Mouse (Mus musculus): ENCODE results near the gene Rpusd3. TPM values are rescaled to one million over a fixed set of nuclear protein-coding genes. Genes with fewer than 3 reads are reported as not detected.
A peak's percentile ranks its signal among the peaks of the same experiment; 100 is the strongest.

Gene Rpusd3
- polyA plus RNA-seq (2012; ENCODE audit: insufficient read depth, low replicate concordance): 76.2 and 91.3 TPM in 2 replicates

DNA sequence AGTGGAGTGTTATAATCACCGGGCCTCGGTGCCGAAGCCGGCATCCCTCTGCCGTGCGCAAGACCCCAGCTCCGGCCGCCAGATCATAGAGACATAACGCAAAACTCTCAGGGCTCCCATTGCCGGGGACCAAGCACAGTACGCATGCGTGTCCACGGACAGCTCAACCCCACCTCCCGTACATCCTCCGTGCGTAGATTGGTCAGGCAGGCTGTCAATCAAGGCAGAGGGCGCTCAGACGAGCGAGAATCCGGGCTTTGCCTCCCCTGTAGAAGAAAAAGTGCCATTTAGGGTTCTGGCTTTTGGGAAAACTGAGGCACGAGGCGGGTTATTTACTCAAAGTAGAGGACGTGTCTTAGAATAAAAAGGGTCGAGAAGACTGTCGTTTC, at the start of gene Rpusd3:
Gene Rpusd3 (minus strand): TSS at position 142 of the 389 bp plus-strand sequence.
- H3K9me3 ChIP-seq: no peaks in the 10 kb centered on the region
- peak within 1 kb of the TSS; percentile 96 for H3K4me3 ChIP-seq (replicated peaks)
- H3K4me1 ChIP-seq: peaks cover 52% of the 10 kb centered on the region

DNA sequence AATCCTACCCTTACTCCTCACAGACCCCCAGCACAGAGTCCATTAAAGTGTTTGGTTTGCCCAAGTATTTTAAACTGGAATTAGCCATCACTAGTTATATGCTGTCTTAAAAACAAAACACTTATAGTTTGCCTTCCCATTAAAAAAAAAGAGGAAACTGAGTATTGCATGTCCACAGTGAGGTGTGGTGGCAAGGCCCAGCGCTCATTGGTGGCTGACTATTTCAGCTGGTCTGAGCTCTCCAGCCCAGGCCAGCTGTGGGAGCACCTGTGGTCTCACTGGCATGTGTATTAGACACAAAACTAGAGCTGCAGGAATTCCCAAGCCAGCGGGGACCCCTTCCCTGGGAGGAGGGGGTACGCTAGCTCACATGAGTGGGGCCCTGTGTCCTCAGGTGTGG, 49.4 kb upstream of the Rpusd3 start:
- no peaks in the 10 kb centered on the region for H3K36me3 ChIP-seq (replicated peaks; ENCODE audit: low read length)
- TF ChIP-seq FLI1 (IDR thresholded peaks at IDR 0.05; ENCODE audit: low read length): no peak
- no peak for TF ChIP-seq GATA1 (IDR thresholded peaks at IDR 0.05; ENCODE audit: borderline replicate concordance, low read length)
- peaks cover 66% of the 10 kb centered on the region for H3K27me3 ChIP-seq (replicated peaks)
- peaks cover 36% of the 10 kb centered on the region for H3K4me1 ChIP-seq
- peak overlapping the region; percentile 92 for H3K4me3 ChIP-seq (replicated peaks)
- H3K9me3 ChIP-seq: no peaks in the 10 kb centered on the region

More for the DNA sequence above, at the start of gene Rpusd3:
- no peaks in the 10 kb centered on the region for H3K27me3 ChIP-seq (replicated peaks)
- H3K36me3 ChIP-seq (replicated peaks; ENCODE audit: low read length): peaks cover 33% of the 10 kb centered on the region
- TF ChIP-seq GATA1 (IDR thresholded peaks at IDR 0.05; ENCODE audit: borderline replicate concordance, low read length) (no peak), FLI1 (IDR thresholded peaks at IDR 0.05; ENCODE audit: low read length) (no peak)

DNA sequence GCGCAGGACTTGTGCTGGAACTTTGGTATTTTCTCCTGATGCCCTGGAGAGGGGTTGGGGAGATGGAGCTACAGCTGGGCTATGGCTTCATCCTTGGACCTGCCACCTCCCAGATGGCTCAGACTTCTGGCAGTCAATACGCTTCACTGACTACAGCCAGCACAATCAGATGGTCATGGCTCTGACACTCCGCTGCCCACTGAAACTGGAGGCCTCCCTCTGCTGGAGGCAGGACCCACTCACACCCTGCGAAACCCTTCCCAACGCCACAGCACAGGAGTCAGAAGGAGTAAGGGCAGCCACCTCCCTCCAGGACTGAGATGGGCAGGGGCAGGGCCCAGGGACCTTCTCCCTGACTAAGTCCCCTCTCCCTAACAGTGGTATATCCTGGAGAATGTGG, 46.5 kb upstream of the Rpusd3 start:
- Histone ChIP-seq H3K27me3 (replicated peaks) (peaks cover 49% of the 10 kb centered on the region), H3K9me3 (no peaks in the 10 kb centered on the region), H3K4me3 (replicated peaks) (no peak overlapping the region), H3K36me3 (replicated peaks; ENCODE audit: low read length) (no peaks in the 10 kb centered on the region), H3K4me1 (peaks cover 36% of the 10 kb centered on the region)
- TF ChIP-seq GATA1 (IDR thresholded peaks at IDR 0.05; ENCODE audit: borderline replicate concordance, low read length) (no peak), FLI1 (IDR thresholded peaks at IDR 0.05; ENCODE audit: low read length) (no peak)

DNA sequence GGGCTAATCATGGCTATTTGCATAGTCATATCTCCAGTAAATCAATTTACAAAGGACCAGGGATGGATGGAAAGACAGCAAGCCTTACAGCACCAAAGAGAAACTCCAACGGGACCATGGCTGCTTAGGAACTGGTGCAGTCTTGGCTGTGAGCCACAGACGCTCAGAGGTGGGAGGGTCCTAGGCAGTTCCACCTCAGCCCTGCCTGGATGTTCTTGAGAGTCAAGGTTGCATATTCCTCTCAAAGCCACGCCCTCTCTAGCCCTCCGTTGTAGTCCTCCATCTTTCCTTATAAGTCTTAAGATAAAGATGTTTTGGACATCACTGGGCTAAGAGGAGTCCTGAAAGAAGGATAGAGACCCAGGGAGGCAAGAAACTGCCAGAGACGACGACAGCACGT, 44.9 kb upstream of the Rpusd3 start:
- Histone ChIP-seq H3K4me3 (replicated peaks) (no peak overlapping the region), H3K9me3 (no peaks in the 10 kb centered on the region)
- no peak for TF ChIP-seq FLI1 (IDR thresholded peaks at IDR 0.05; ENCODE audit: low read length)
- TF ChIP-seq GATA1 (IDR thresholded peaks at IDR 0.05; ENCODE audit: borderline replicate concordance, low read length): no peak

DNA sequence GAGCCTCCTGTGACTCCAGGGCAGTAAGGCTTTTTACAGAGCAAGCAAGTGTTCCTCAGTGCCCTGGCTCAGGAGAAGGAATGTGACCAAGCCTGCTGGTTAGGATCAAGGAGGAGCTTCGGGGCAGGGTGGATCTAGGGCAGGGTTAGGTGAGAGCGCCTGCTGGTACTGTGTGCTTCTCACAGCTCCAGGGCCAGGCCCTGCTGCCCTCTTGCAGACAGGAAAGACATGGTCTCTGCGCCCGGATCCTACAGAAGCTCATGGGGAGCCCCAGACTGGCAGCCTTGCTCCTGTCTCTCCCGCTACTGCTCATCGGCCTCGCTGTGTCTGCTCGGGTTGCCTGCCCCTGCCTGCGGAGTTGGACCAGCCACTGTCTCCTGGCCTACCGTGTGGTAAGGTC, 39.5 kb upstream of the Rpusd3 start:
- Histone ChIP-seq H3K4me3 (replicated peaks) (peak overlapping the region; percentile 2), H3K4me1 (peaks cover 50% of the 10 kb centered on the region), H3K36me3 (replicated peaks; ENCODE audit: low read length) (no peaks in the 10 kb centered on the region), H3K27me3 (replicated peaks) (peaks cover 8% of the 10 kb centered on the region), H3K9me3 (no peaks in the 10 kb centered on the region)
- no peak for TF ChIP-seq GATA1 (IDR thresholded peaks at IDR 0.05; ENCODE audit: borderline replicate concordance, low read length)
- TF ChIP-seq FLI1 (IDR thresholded peaks at IDR 0.05; ENCODE audit: low read length): no peak

More for the DNA sequence above, 44.9 kb upstream of the Rpusd3 start:
- H3K4me1 ChIP-seq: peaks cover 35% of the 10 kb centered on the region
- no peaks in the 10 kb centered on the region for H3K36me3 ChIP-seq (replicated peaks; ENCODE audit: low read length)
- peaks cover 37% of the 10 kb centered on the region for H3K27me3 ChIP-seq (replicated peaks)

DNA sequence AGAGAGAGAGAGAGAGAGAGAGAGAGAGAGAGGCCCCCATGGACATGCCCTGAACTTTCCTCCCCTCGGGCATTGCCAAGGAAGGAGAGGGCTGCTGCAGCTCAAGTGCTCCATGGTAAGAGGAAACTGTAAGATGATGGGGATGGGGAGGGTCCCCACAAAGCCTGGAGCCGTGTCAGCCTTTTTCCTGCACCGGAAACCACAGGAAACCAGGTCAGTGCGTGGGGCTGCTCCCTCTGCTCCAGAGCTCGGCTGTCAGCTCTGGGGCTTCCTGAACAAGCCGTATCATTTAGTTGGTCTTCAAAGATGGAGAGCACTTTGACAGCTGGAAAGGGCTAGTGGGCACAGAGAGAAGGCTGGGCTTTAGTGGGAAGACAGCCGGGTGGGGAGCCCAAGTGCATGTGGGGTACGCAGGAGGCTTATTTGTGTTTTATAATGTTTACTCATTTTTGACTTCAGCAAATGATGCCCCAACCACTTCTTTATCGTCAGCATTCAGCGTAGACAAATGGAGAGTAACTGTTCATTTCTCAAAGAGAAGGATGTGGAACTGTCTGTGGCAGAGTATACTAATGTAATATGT, 38.9 kb upstream of the Rpusd3 start, which contains the start of gene Il17re:
Gene Il17re (plus strand): TSS at position 533 of the 583 bp plus-strand sequence.
- Histone ChIP-seq H3K36me3 (replicated peaks; ENCODE audit: low read length) (no peaks in the 10 kb centered on the region), H3K4me1 (peaks cover 50% of the 10 kb centered on the region), H3K4me3 (replicated peaks) (peak within 1 kb of the TSS; percentile 76), H3K27me3 (replicated peaks) (peaks cover 3% of the 10 kb centered on the region), H3K9me3 (no peaks in the 10 kb centered on the region)
- no peak for TF ChIP-seq FLI1 (IDR thresholded peaks at IDR 0.05; ENCODE audit: low read length)
- no peak for TF ChIP-seq GATA1 (IDR thresholded peaks at IDR 0.05; ENCODE audit: borderline replicate concordance, low read length)

DNA sequence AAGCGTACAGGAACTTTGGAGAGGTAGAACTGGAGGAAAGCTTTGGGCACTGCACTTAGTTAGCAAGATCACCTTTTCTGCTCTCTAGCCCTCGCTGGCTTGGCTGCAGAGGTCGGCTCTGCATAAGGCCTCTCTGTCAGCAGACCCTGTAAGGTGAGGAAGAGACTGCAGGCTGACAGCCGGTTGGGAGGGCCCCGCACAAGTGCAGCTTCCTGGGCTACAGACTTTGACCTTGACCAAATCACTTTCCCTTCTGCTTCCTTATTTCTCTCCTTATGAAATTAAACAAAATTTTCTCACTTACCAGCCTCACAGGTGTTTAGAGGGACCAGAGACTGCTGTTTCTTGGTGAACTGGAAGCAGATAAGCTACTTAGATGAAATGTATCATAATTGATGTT, 35.9 kb upstream of the Rpusd3 start:
- TF ChIP-seq FLI1 (IDR thresholded peaks at IDR 0.05; ENCODE audit: low read length) (no peak), GATA1 (IDR thresholded peaks at IDR 0.05; ENCODE audit: borderline replicate concordance, low read length) (no peak)
- no peaks in the 10 kb centered on the region for H3K36me3 ChIP-seq (replicated peaks; ENCODE audit: low read length)

DNA sequence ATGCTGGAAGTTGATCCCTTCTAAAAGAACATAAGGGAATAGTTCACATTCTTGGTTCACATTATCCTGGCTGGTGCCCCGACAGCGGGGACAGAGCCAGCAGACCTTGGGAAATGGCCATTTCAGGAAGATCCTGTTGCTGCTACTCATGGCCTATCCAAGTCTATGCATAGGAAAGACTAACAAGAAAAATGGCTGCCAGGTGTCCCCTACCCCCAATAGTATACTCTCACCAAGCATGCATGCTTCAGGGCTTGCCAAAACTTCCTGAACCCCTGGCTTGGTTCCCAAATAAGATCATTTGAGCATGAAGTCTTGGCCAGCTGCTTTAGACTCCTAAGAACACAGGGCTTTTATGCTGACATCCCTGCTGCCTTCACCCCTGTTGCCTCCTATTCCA, 32.7 kb upstream of the Rpusd3 start:
- Histone ChIP-seq H3K9me3 (no peaks in the 10 kb centered on the region), H3K27me3 (replicated peaks) (peaks cover 6% of the 10 kb centered on the region), H3K4me1 (peaks cover 7% of the 10 kb centered on the region), H3K36me3 (replicated peaks; ENCODE audit: low read length) (peaks cover 26% of the 10 kb centered on the region), H3K4me3 (replicated peaks) (no peak overlapping the region)
- TF ChIP-seq FLI1 (IDR thresholded peaks at IDR 0.05; ENCODE audit: low read length): no peak
- no peak for TF ChIP-seq GATA1 (IDR thresholded peaks at IDR 0.05; ENCODE audit: borderline replicate concordance, low read length)

More for the DNA sequence above, 35.9 kb upstream of the Rpusd3 start:
- Histone ChIP-seq H3K4me3 (replicated peaks) (no peak overlapping the region), H3K9me3 (no peaks in the 10 kb centered on the region), H3K27me3 (replicated peaks) (peaks cover 9% of the 10 kb centered on the region), H3K4me1 (peaks cover 39% of the 10 kb centered on the region)

DNA sequence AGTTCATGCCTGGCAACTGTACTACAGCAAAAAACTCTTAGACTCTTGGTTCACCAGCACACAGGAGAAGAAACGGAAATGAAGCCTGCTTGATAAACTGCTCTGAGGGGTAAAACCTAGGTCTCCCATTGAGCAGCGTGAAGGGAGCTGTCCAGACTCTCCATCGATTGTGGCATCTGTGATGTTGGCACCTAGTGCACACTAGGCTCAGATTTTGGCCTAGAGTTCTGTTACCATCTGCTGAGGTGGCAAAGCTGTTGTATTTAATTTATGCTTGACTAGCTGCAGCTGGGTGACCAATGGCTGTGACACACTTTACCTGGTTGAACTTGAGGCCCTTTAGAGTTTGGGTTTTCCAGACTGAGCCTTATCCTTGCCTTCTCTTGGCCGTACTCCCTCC, 28.5 kb upstream of the Rpusd3 start:
- Histone ChIP-seq H3K27me3 (replicated peaks) (peaks cover 6% of the 10 kb centered on the region), H3K36me3 (replicated peaks; ENCODE audit: low read length) (peaks cover 41% of the 10 kb centered on the region), H3K4me3 (replicated peaks) (no peak overlapping the region), H3K9me3 (no peaks in the 10 kb centered on the region), H3K4me1 (peaks cover 19% of the 10 kb centered on the region)
- TF ChIP-seq GATA1 (IDR thresholded peaks at IDR 0.05; ENCODE audit: borderline replicate concordance, low read length): no peak
- TF ChIP-seq FLI1 (IDR thresholded peaks at IDR 0.05; ENCODE audit: low read length): no peak

DNA sequence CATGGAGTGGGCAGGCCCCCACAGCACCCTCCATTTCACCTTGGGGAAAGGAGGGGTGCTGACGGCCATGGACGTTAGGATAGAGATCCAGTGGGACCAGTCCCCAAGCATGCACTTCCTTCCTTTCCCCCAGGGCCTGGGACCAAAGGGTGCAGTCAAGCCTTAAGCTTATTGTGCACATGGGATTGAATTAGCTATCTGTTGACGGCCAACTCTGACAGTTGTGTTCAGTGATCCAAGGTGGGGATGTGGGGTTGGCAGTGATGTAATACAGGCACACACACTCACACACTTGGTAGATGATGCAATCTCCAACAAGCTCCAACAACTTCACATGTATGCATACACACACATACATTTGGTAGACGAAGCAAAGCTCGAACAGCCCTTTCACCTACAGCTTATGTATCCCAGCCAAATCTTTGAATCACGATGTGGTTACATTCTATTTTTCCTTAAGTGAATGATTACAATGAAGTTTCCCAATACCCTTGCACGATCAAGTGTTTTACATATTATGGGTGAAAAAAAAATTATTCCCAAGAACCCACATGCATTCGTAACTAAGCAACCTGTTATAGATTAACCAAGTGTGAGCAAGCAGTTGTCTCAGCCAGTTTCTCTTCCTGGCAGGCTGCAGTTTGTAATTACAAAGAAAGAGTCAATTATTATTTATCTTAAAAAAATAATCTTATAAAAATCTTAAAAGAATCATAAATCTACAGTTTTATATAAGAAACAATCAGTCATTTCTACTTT, 25.2 kb upstream of the Rpusd3 start:
- no peaks in the 10 kb centered on the region for H3K9me3 ChIP-seq
- no peak overlapping the region for H3K4me3 ChIP-seq (replicated peaks)
- H3K27me3 ChIP-seq (replicated peaks): no peaks in the 10 kb centered on the region
- peaks cover 39% of the 10 kb centered on the region for H3K36me3 ChIP-seq (replicated peaks; ENCODE audit: low read length)
- TF ChIP-seq FLI1 (IDR thresholded peaks at IDR 0.05; ENCODE audit: low read length) (no peak), GATA1 (IDR thresholded peaks at IDR 0.05; ENCODE audit: borderline replicate concordance, low read length) (no peak)
- H3K4me1 ChIP-seq: peaks cover 31% of the 10 kb centered on the region

Measured in megakaryocyte, embryonic 14.5 days (primary cell).